Mouse (Mus musculus) E14TG2a.4 (cell line): ENCODE measurements at regions not wholly inside any gene's neighbourhood (a gene's known extent, or its start where the extent isn't known, plus 50 kb on each side); places are given as distances from the start of the nearest gene placed in this dataset.

Experiments
- H3K27me3 ChIP-seq: 2 replicates; pipeline ENCODE4 v1.6.1; 2014; ENCODE audit warnings: low read length, control low read depth; ENCODE audit not compliant: insufficient read depth
- H3K36me3 ChIP-seq: 2 replicates; pipeline ENCODE4 v1.6.1; 2014; ENCODE audit warnings: low read length, control low read depth; ENCODE audit not compliant: insufficient read depth
- H3K4me1 ChIP-seq: replicated peaks from 2 replicates; pipeline ENCODE4 v1.6.1; 2014; ENCODE audit warnings: low read depth, low read length, control low read depth
- H3K4me3 ChIP-seq: replicated peaks from 2 replicates; pipeline ENCODE4 v1.5.1; 2014; ENCODE audit warnings: mild to moderate bottlenecking, low read length
- H3K9me3 ChIP-seq: 2 replicates; pipeline ENCODE4 v1.6.1; 2014; ENCODE audit warnings: low read length, control low read depth
- CTCF ChIP-seq: conservative IDR thresholded peaks from 2 replicates; pipeline ENCODE4 v1.5.1; 2014; ENCODE audit warnings: low read length
- NANOG ChIP-seq: IDR thresholded peaks from 2 replicates; pipeline ENCODE4 v1.6.1; 2014; ENCODE audit warnings: borderline replicate concordance, low read length, mixed read lengths
- POU5F1 ChIP-seq: IDR thresholded peaks from 2 replicates; pipeline ENCODE4 v1.6.1; 2014; ENCODE audit warnings: low read length, borderline replicate concordance

- no peak for TF ChIP-seq POU5F1
- no peak for TF ChIP-seq CTCF
- TF ChIP-seq NANOG = no peak
- H3K9me3 ChIP-seq = peaks cover 11% of the 10 kb centered on the region
- H3K4me3 ChIP-seq = no peak overlapping the region
- no peaks in the 10 kb centered on the region for H3K27me3 ChIP-seq
- no peaks in the 10 kb centered on the region for H3K36me3 ChIP-seq
- H3K4me1 ChIP-seq = no peaks in the 10 kb centered on the region
Measured at GRCm38 (mm10) chr10:45763160-45763955, 185.7 kb downstream of the Hace1 start.

GRCm38 (mm10) chr10:45779720-45780119, 202.1 kb downstream of the Hace1 start:
- Histone ChIP-seq H3K9me3 (no peaks in the 10 kb centered on the region), H3K4me1 (no peaks in the 10 kb centered on the region), H3K4me3 (no peak overlapping the region), H3K27me3 (no peaks in the 10 kb centered on the region), H3K36me3 (no peaks in the 10 kb centered on the region)
- no peak for TF ChIP-seq POU5F1

- Histone ChIP-seq H3K4me1 (no peaks in the 10 kb centered on the region), H3K9me3 (no peaks in the 10 kb centered on the region), H3K27me3 (no peaks in the 10 kb centered on the region), H3K36me3 (no peaks in the 10 kb centered on the region), H3K4me3 (no peak overlapping the region)
- no peak for TF ChIP-seq CTCF
- no peak for TF ChIP-seq POU5F1
- no peak for TF ChIP-seq NANOG
Measured at GRCm38 (mm10) chr10:45783026-45783425, 205.4 kb downstream of the Hace1 start.

GRCm38 (mm10) chr10:45783461-45784149, 206.0 kb downstream of the Hace1 start:
- H3K27me3 ChIP-seq = no peaks in the 10 kb centered on the region
- no peaks in the 10 kb centered on the region for H3K4me1 ChIP-seq
- no peaks in the 10 kb centered on the region for H3K36me3 ChIP-seq
- no peak overlapping the region for H3K4me3 ChIP-seq
- TF ChIP-seq CTCF (no peak), POU5F1 (no peak), NANOG (no peak)
- H3K9me3 ChIP-seq = no peaks in the 10 kb centered on the region

- Histone ChIP-seq H3K4me3 (no peak overlapping the region), H3K27me3 (no peaks in the 10 kb centered on the region), H3K9me3 (no peaks in the 10 kb centered on the region), H3K36me3 (no peaks in the 10 kb centered on the region), H3K4me1 (no peaks in the 10 kb centered on the region)
- TF ChIP-seq CTCF (no peak), POU5F1 (no peak), NANOG (no peak)
Measured at GRCm38 (mm10) chr10:45784150-45784479, 206.5 kb downstream of the Hace1 start.

- Histone ChIP-seq H3K27me3 (no peaks in the 10 kb centered on the region), H3K36me3 (no peaks in the 10 kb centered on the region), H3K9me3 (no peaks in the 10 kb centered on the region), H3K4me3 (no peak overlapping the region), H3K4me1 (no peaks in the 10 kb centered on the region)
- TF ChIP-seq POU5F1 (no peak), NANOG (no peak), CTCF (no peak)
Measured at GRCm38 (mm10) chr10:45784575-45784974, 206.9 kb downstream of the Hace1 start.

GRCm38 (mm10) chr10:45788356-45788755, 210.7 kb downstream of the Hace1 start:
- no peaks in the 10 kb centered on the region for H3K36me3 ChIP-seq
- H3K9me3 ChIP-seq = no peaks in the 10 kb centered on the region

GRCm38 (mm10) chr10:45795582-45795981, 218.0 kb downstream of the Hace1 start:
- H3K4me1 ChIP-seq = peaks cover 9% of the 10 kb centered on the region
- TF ChIP-seq POU5F1 (no peak), CTCF (no peak), NANOG (no peak)
- no peaks in the 10 kb centered on the region for H3K27me3 ChIP-seq
- H3K9me3 ChIP-seq = no peaks in the 10 kb centered on the region
- no peak overlapping the region for H3K4me3 ChIP-seq
- H3K36me3 ChIP-seq = no peaks in the 10 kb centered on the region

More at GRCm38 (mm10) chr10:45788356-45788755, 210.7 kb downstream of the Hace1 start:
- H3K27me3 ChIP-seq = no peaks in the 10 kb centered on the region
- no peak for TF ChIP-seq POU5F1
- no peak for TF ChIP-seq NANOG
- TF ChIP-seq CTCF = no peak
- no peak overlapping the region for H3K4me3 ChIP-seq
- no peaks in the 10 kb centered on the region for H3K4me1 ChIP-seq
